Comparison of ENCODE assay signal across 15 mouse cellular contexts in the genomic region with DNA sequence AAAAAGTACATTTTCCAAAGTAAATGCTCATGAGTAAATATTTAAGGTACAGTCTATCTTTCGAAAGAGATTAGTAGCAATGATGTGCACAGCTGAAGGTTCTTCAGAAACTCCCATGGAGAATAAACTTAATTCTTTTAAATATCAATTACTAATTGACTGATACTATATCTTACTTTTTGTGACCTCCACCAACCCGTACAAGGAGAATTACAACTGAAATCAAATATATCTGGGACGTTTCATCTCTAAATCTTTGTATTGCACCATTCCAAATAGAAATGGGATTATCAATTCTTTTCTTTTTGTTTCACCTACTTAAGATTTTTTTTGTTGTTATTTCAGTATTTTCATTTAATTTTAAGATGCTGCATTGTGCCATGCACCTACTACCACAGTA. TPM values are rescaled to one million over a fixed set of nuclear protein-coding genes. Genes with fewer than 3 reads are reported as not detected.
"Had no signal": no experiment of that assay in that cellular context is flagged by ENCODE, and none has a peak within 500 bp of the region (broad histone marks: within the 10 kb centered on the region; RNA-seq: fewer than 3 reads in every experiment).

A gene (minus strand): TSS at position 101 of the 400 bp plus-strand sequence.

RNA-seq across cellular contexts. Expression of the gene that starts here (rescaled TPM):
- polyA plus RNA-seq: forebrain, postnatal 0 days; gonadal fat pad, adult 2 months; heart, adult 2 months; heart, embryonic 11.5 days; heart, embryonic 13.5 days; heart, postnatal 0 days; hindbrain, embryonic 11.5 days; hindbrain, embryonic 13.5 days; hindbrain, postnatal 0 days; kidney, adult 2 months; kidney, postnatal 0 days; large intestine, adult 2 months; limb, embryonic 11.5 days; limb, embryonic 15.5 days; liver, adult 2 months had no signal
